Mouse (Mus musculus) bone marrow macrophage, adult 2 months (primary cell): ENCODE measurements around the gene BC048403.

Experiments
- CTCF ChIP-seq: IDR thresholded peaks from 2 replicates; pipeline ENCODE4 v1.5.1; 2012; ENCODE audit warnings: low read depth, mild to moderate bottlenecking, low read length, moderate library complexity
- POLR2A ChIP-seq: IDR thresholded peaks from 2 replicates; pipeline ENCODE4 v1.6.1; 2012; ENCODE audit warnings: mild to moderate bottlenecking, low read depth, low read length, borderline replicate concordance

DNA sequence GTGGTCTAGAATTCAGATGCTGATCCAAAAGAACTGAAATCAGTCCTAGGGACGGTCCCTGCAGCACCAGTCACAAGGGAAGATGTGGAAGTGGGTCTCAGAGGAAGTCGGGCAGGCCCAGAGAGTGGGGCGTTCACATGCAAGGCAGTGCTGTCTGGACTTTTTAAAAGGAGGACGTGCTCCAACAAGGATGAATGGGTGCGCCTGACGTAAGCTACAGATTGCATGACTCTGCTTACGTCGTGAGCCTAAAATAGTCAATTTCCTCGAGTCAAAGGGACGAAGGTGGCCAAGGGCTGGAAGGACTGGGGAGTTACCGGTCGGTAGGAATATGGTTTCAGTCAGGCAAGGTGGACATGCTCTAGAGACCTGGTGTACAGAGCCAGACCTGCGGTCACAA, 60.3 kb downstream of the BC048403 start:
- TF ChIP-seq CTCF (no peak), POLR2A (no peak)
